Mouse (Mus musculus) effector memory CD4-positive, alpha-beta T cell, adult 7 months (primary cell): Measurements from ENCODE around the gene Mmp21. TPM values are rescaled to one million over a fixed set of nuclear protein-coding genes. Genes with fewer than 3 reads are reported as not detected.

Experiments
- polyA plus RNA-seq: library from polyadenylated mRNA; unstranded; fragments of 100-300 nt; shearing (Covaris generic); gene quantifications from one replicate; pipeline ENCODE4 v1.2.1, GENCODE M21; 2017

Gene Mmp21
- 0.43 TPM for polyA plus RNA-seq

DNA sequence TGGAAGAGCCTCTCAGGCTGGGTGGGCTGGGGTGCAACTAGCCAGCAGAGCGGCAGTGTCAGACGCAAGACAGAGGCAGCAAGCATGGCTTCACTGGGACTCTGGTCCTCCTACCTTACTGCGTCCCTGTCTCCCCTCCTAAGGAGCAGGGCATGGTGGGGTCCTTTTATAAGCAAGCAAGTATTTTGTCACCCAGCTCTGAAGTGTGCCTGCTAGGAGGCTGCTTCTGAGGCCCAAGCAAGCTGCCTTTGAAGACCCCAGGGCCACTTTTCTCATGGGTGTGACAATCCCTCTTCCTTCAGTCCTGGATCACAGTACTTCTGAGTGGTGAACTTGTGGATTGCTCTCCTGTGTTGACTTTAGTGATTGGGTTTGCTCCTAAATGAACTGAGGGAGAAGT, at the start of gene Mmp21:
TSS of gene Mmp21 (minus strand) at position 101 of the 400 bp plus-strand sequence.

DNA sequence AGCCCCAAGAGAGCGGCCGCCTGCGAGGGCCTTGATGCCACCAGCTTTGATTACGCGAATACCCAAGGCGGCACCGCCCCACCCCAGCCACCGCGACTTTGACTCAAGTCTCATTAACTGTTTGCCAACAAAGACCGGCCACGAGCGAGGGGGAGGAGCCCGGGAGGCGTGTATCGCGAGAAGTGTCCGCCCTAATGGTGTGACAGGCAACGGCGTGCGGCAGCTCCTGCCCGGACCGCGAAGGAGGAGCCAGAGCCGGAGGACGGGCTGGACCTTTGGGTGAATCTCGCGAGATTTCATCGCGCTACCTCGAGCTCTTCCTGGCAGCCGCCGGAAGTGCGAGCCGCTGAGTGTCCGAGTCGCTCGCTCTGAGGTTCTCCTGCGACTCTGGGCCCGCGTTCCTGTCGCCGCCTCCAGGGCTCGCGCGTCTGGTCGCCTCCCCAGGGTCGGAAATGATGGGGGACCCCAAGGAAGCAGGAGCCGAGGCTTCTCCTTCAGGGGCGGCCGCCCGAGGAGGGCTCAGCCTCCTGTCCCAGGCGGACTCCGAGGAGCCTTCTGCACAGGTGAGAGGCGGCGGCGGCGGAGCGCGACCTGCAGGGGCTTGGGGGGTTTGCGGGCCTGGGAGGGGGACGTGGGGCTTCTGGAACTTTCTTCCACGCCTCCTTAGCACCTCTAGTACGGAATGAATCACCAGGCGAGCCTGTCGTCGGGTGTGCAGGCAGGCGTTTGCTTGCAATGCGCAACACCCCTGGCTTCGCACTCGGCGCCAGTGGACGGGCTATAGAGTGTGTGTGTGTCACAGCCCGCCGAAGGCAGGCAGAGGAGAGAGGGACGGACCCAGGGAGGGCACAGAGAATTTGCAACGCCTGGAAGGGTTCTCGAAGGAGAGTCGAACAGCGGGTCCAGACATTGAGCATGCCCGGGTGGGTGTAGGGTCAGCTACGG, 42.2 kb downstream of the Mmp21 start, which contains the start of gene Edrf1:
TSS of gene Edrf1 (plus strand) at position 183 of the 945 bp plus-strand sequence.

Other genes with a start within 250 kb of the Mmp21 start
- gene Tex36, start 77.9 kb downstream of the Mmp21 start, polyA plus RNA-seq, result not detected
- gene Edrf1, start 42.5 kb downstream of the Mmp21 start, polyA plus RNA-seq, result 23.4 TPM
- 117 TPM for gene Bccip, start 29.3 kb upstream of the Mmp21 start, polyA plus RNA-seq
- 17.9 TPM for gene Uros, start 30.0 kb upstream of the Mmp21 start, polyA plus RNA-seq
- gene Fank1, start 96.8 kb upstream of the Mmp21 start, polyA plus RNA-seq, result not detected
- 24.7 TPM for gene Dhx32, start 102.7 kb upstream of the Mmp21 start, polyA plus RNA-seq